Mouse (Mus musculus) telencephalon, adult 2 months (tissue): ENCODE results near the gene Fgf23.

ENCODE experiments used
- DNase-seq: peaks from one replicate; pipeline ENCODE4 v3.0.0-alpha.2; 2011; ENCODE audit warnings: low read depth, low spot score

Fgf23 gene

GRCm38 (mm10) chr6:127114753-127115456 lies 42.2 kb downstream of the Fgf23 start:
- DNase-seq = no peak

DNA sequence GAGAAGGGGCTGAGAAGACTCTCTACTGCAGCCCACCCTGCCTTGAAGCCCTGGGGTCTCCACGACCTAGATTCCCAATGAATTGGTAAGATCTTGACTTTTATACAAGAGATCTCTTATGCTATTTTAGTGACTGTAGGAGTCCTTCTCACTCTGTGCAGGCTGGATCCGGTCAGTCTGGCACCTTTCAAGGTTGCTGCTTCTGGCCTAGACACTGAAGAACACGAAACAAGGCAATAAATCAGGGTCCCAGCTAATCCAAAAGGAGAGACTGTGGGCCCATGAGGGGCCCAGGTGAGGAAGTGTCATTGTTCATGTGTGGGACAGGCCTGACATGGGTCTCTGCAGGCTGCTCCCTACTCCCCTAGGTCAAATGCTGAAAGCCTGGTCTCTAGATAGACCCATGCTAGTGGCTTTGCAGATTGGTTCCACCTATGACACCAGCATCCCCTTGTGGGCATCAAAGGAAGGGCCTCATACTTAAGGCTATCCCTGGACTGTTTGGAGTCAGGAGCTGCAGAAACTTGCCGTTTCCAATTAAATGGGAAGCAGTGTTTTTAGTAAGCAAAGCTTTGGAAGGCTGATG lies 49.6 kb downstream of the Fgf23 start:
- no peak for DNase-seq

GRCm38 (mm10) chr6:127122996-127123395 lies 50.3 kb downstream of the Fgf23 start:
- no peak for DNase-seq

DNA sequence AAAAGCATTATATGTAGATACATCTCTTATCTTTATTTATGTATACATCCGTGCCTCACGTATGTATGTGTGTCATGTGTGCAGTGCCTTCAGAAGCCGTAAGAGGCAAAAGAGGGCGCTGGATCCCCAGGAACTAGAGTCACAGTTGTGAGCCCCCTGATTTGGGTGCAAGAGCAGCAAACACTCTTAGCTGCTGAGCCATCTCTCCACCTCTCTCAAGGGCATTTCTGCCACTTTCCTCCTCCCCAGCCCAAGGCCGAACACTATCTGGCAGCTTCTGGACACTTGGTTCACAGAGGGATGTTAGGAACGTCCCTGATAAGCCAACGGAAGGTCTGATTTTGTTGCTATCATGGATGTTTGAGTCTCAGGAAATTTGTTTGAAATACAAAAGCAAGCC lies 50.8 kb downstream of the Fgf23 start:
- DNase-seq = no peak

GRCm38 (mm10) chr6:127129659-127130058 lies 57.0 kb downstream of the Fgf23 start:
- no peak for DNase-seq

DNA sequence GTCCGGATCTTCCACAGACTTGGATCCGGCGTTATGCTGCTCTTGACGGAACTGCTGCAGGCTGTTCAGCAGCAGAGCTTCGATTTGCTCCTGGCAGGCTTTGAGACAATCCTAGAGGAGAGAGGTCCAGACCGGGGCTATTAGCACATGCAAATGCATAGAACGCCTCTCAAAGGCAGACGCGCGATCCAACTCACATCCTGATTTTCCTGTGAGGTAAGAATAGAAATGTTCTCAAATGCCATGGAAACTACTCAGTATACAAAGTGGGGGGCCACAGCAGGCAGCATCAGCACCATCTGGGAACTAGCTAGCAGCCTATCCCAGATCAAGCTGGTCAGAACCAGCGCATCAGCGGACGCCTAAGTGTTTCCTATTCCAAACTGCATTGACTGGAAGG lies 57.7 kb downstream of the Fgf23 start:
- DNase-seq = no peak
